Mouse (Mus musculus): ENCODE measurements around the gene Omt2b.

- TF ChIP-seq CHD2 (IDR thresholded peaks at IDR 0.05; ENCODE audit: low read depth, low read length) = no peak
- no peak for TF ChIP-seq ZNF384 (IDR thresholded peaks at IDR 0.05; ENCODE audit: low read depth, low read length)
- TF ChIP-seq ZC3H11A (IDR thresholded peaks at IDR 0.05; ENCODE audit: borderline replicate concordance, low read depth, low read length) = no peak
- no peak for TF ChIP-seq HCFC1 (IDR thresholded peaks at IDR 0.05; ENCODE audit: borderline replicate concordance, insufficient read depth, low read length)
Measured at GRCm38 (mm10) chr9:78369349-78369748, 42.0 kb downstream of the Omt2b start.
